ENCODE assay signal across 23 mouse cellular contexts in the genomic region with DNA sequence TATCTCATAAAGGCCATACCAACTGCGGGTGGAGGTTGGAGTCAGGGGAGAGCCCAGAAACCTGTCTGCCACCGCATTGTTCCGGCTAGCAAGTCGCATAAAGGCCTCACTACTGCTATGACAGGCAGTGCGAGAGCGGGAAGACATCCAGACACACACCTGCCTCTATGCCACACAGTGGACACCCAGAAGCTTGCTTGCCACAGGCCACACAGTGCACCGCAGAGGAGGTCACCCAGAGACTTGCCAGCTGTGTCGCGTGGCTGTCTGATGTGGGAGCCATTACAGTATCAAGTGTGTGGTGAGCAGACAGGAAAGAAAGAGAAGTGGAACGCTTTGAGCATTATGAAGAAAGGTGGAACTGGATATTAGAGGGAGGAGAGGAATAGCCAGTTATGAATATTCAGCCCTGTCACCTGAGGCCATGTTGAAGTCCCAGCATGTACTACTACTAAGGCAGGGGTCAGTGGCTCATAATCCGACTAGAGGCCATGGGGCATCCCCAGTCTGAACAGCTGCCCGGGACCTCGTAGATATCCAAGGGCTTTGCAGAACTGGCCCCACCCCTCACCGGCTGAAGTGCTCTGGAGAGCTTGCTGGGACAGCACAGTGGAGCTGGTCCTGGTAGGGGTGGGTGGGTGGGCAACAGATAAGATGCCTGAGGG.
DNase-seq lines count a peak whose midpoint lies in the region; ATAC-seq and TF ChIP-seq lines count a peak whose summit lies in the region.
"Had no signal": no experiment of that assay in that cellular context is flagged by ENCODE, and none has a peak within 500 bp of the region (broad histone marks: within the 10 kb centered on the region; RNA-seq: fewer than 3 reads in every experiment).

No protein-coding gene starts in this region.

- no peaks in the 10 kb centered on the region for H3K4me1 ChIP-seq in forebrain, embryonic 15.5 days
- no peaks in the 10 kb centered on the region for H3K4me1 ChIP-seq in forebrain, embryonic 10.5 days
- H3K4me1 ChIP-seq in hindbrain, embryonic 15.5 days (replicated peaks) = no peaks in the 10 kb centered on the region
- H3K4me1 ChIP-seq in hindbrain, embryonic 10.5 days (replicated peaks) = no peaks in the 10 kb centered on the region
- no peaks in the 10 kb centered on the region for H3K4me1 ChIP-seq in midbrain, embryonic 13.5 days (replicated peaks)
- no peaks in the 10 kb centered on the region for H3K4me1 ChIP-seq in midbrain, embryonic 11.5 days (ENCODE audit: control insufficient read depth, insufficient read depth, low read length)
- H3K4me1 ChIP-seq in midbrain, postnatal 0 days (ENCODE audit: insufficient read depth, low read length) = no peaks in the 10 kb centered on the region
- H3K4me1 ChIP-seq: embryonic facial prominence, embryonic 15.5 days; neural tube, embryonic 13.5 days had no signal

- H3K36me3 ChIP-seq in forebrain, embryonic 15.5 days = no peaks in the 10 kb centered on the region
- no peaks in the 10 kb centered on the region for H3K36me3 ChIP-seq in forebrain, embryonic 10.5 days (replicated peaks)
- no peaks in the 10 kb centered on the region for H3K36me3 ChIP-seq in hindbrain, embryonic 15.5 days
- no peaks in the 10 kb centered on the region for H3K36me3 ChIP-seq in hindbrain, embryonic 10.5 days
- H3K36me3 ChIP-seq in midbrain, embryonic 13.5 days = no peaks in the 10 kb centered on the region
- no peaks in the 10 kb centered on the region for H3K36me3 ChIP-seq in midbrain, embryonic 11.5 days (ENCODE audit: control insufficient read depth, insufficient read depth, low read length)
- no peaks in the 10 kb centered on the region for H3K36me3 ChIP-seq in midbrain, postnatal 0 days (ENCODE audit: insufficient read depth, low read length)
- H3K36me3 ChIP-seq: embryonic facial prominence, embryonic 15.5 days; neural tube, embryonic 13.5 days had no signal

- no peak overlapping the region for H3K4me3 ChIP-seq in forebrain, embryonic 15.5 days
- H3K4me3 ChIP-seq in forebrain, embryonic 10.5 days = no peak overlapping the region
- no peak overlapping the region for H3K4me3 ChIP-seq in hindbrain, embryonic 15.5 days
- no peak overlapping the region for H3K4me3 ChIP-seq in hindbrain, embryonic 10.5 days
- H3K4me3 ChIP-seq in midbrain, embryonic 13.5 days (replicated peaks) = no peak overlapping the region
- no peak overlapping the region for H3K4me3 ChIP-seq in midbrain, embryonic 11.5 days (ENCODE audit: low read depth, low read length)
- no peak overlapping the region for H3K4me3 ChIP-seq in midbrain, postnatal 0 days (ENCODE audit: low read depth, low read length)
- H3K4me3 ChIP-seq: embryonic facial prominence, embryonic 15.5 days; neural tube, embryonic 13.5 days had no signal

- no peaks in the 10 kb centered on the region for H3K9me3 ChIP-seq in forebrain, embryonic 15.5 days
- no peaks in the 10 kb centered on the region for H3K9me3 ChIP-seq in forebrain, embryonic 10.5 days
- H3K9me3 ChIP-seq in hindbrain, embryonic 15.5 days = no peaks in the 10 kb centered on the region
- H3K9me3 ChIP-seq in hindbrain, embryonic 10.5 days = no peaks in the 10 kb centered on the region
- no peaks in the 10 kb centered on the region for H3K9me3 ChIP-seq in midbrain, embryonic 13.5 days
- no peaks in the 10 kb centered on the region for H3K9me3 ChIP-seq in midbrain, embryonic 11.5 days (ENCODE audit: control insufficient read depth, low read length)
- H3K9me3 ChIP-seq in midbrain, postnatal 0 days (ENCODE audit: low read length) = no peaks in the 10 kb centered on the region
- H3K9me3 ChIP-seq: embryonic facial prominence, embryonic 15.5 days; neural tube, embryonic 13.5 days had no signal

- no peak for TF ChIP-seq CTCF in midbrain, postnatal 0 days (IDR thresholded peaks at IDR 0.05)

- H3K27ac ChIP-seq in forebrain, embryonic 15.5 days (replicated peaks) = no peak overlapping the region
- H3K27ac ChIP-seq in forebrain, embryonic 10.5 days = no peak overlapping the region
- no peak overlapping the region for H3K27ac ChIP-seq in hindbrain, embryonic 15.5 days (replicated peaks)
- H3K27ac ChIP-seq in hindbrain, embryonic 10.5 days = no peak overlapping the region
- no peak overlapping the region for H3K27ac ChIP-seq in midbrain, embryonic 13.5 days
- H3K27ac ChIP-seq in midbrain, embryonic 11.5 days (ENCODE audit: low read depth, low read length) = no peak overlapping the region
- H3K27ac ChIP-seq in midbrain, postnatal 0 days (ENCODE audit: low read depth, low read length) = no peak overlapping the region
- H3K27ac ChIP-seq: embryonic facial prominence, embryonic 15.5 days; kidney, postnatal 0 days; liver, embryonic 14.5 days; neural tube, embryonic 13.5 days had no signal

- no peaks in the 10 kb centered on the region for H3K27me3 ChIP-seq in forebrain, embryonic 15.5 days
- H3K27me3 ChIP-seq in forebrain, embryonic 10.5 days (ENCODE audit: poor library complexity, severe bottlenecking) = no peaks in the 10 kb centered on the region
- no peaks in the 10 kb centered on the region for H3K27me3 ChIP-seq in hindbrain, embryonic 15.5 days
- H3K27me3 ChIP-seq in hindbrain, embryonic 10.5 days (ENCODE audit: insufficient read depth, poor library complexity, severe bottlenecking) = no peaks in the 10 kb centered on the region
- H3K27me3 ChIP-seq in midbrain, embryonic 13.5 days = no peaks in the 10 kb centered on the region
- no peaks in the 10 kb centered on the region for H3K27me3 ChIP-seq in midbrain, embryonic 11.5 days (ENCODE audit: control insufficient read depth, insufficient read depth, low read length)
- no peaks in the 10 kb centered on the region for H3K27me3 ChIP-seq in midbrain, postnatal 0 days (ENCODE audit: insufficient read depth, low read length)
- H3K27me3 ChIP-seq: embryonic facial prominence, embryonic 15.5 days; neural tube, embryonic 13.5 days had no signal

- DNase-seq in forebrain, embryonic 10.5 days (ENCODE audit: extremely low spot score, low spot score) = no peak
- DNase-seq in hindbrain, embryonic 10.5 days (ENCODE audit: low spot score) = no peak
- no peak for DNase-seq in midbrain, embryonic 11.5 days (ENCODE audit: low spot score, missing footprints)
- no peak for DNase-seq in midbrain, postnatal 0 days (ENCODE audit: low spot score)
- no peak for DNase-seq in gastrocnemius, postnatal 25 days
- DNase-seq: adrenal gland, postnatal 25 days; cerebellum, adult 11-12 months; cerebellum, adult 9-11 months; embryo, embryonic 11 days; forebrain, postnatal 0 days; kidney, adult 8-10 months; kidney, postnatal 4 days; liver; lung, adult 2 months; lung, postnatal 14 days; thymus, postnatal 4 days had no signal

- H3K9ac ChIP-seq in forebrain, embryonic 15.5 days (replicated peaks) = no peak overlapping the region
- H3K9ac ChIP-seq in hindbrain, embryonic 15.5 days = no peak overlapping the region
- H3K9ac ChIP-seq in midbrain, embryonic 13.5 days (replicated peaks) = no peak overlapping the region
- H3K9ac ChIP-seq in midbrain, embryonic 11.5 days (ENCODE audit: low read length) = no peak overlapping the region
- no peak overlapping the region for H3K9ac ChIP-seq in midbrain, postnatal 0 days (replicated peaks; ENCODE audit: low read length, poor library complexity, severe bottlenecking)
- H3K9ac ChIP-seq: embryonic facial prominence, embryonic 15.5 days; forebrain, postnatal 0 days; liver, embryonic 14.5 days; neural tube, embryonic 13.5 days had no signal

- H3K4me2 ChIP-seq in forebrain, embryonic 15.5 days (replicated peaks) = no peak overlapping the region
- no peak overlapping the region for H3K4me2 ChIP-seq in hindbrain, embryonic 15.5 days
- H3K4me2 ChIP-seq in midbrain, embryonic 13.5 days (replicated peaks) = no peak overlapping the region
- no peak overlapping the region for H3K4me2 ChIP-seq in midbrain, embryonic 11.5 days
- H3K4me2 ChIP-seq in midbrain, postnatal 0 days (ENCODE audit: low read depth, low read length, poor library complexity, severe bottlenecking) = no peak overlapping the region
- H3K4me2 ChIP-seq: embryonic facial prominence, embryonic 15.5 days; neural tube, embryonic 13.5 days had no signal

- ATAC-seq in forebrain, embryonic 15.5 days (replicated peaks) = peak; percentile 33; the same call in 1 of the 2 replicates
- ATAC-seq in hindbrain, embryonic 15.5 days (ENCODE audit: low FRiP score, low read depth) = peak; percentile 30; the same call in 1 of the 2 replicates
- peak; percentile 62; the same call in 1 of the 2 replicates for ATAC-seq in midbrain, embryonic 13.5 days
- no peak for ATAC-seq in midbrain, embryonic 11.5 days (ENCODE audit: low FRiP score)
- peak; percentile 54; the same call in 1 of the 2 replicates for ATAC-seq in midbrain, postnatal 0 days (ENCODE audit: low FRiP score)
- ATAC-seq: forebrain, postnatal 0 days had no signal

- 93% methylated on average over 14 of the region's 14 CpGs for WGBS in forebrain, embryonic 15.5 days
- 93% methylated on average over 14 of the region's 14 CpGs for WGBS in forebrain, embryonic 10.5 days
- 93% methylated on average over 14 of the region's 14 CpGs for WGBS in hindbrain, embryonic 15.5 days
- WGBS in hindbrain, embryonic 10.5 days = 93% methylated on average over 14 of the region's 14 CpGs
- 86% methylated on average over 14 of the region's 14 CpGs for WGBS in midbrain, embryonic 13.5 days
- 91% methylated on average over 14 of the region's 14 CpGs for WGBS in midbrain, embryonic 11.5 days
- 91% methylated on average over 14 of the region's 14 CpGs for WGBS in midbrain, postnatal 0 days
